Mouse (Mus musculus) CH12.LX (cell line): ENCODE measurements around the gene Carmil1. TPM values are rescaled to one million over a fixed set of nuclear protein-coding genes. Genes with fewer than 3 reads are reported as not detected.

ENCODE experiments used
- DNase-seq: peaks from one replicate; pipeline ENCODE4 v3.0.0-alpha.2; 2013; ENCODE audit errors: extremely low read depth
- H3K27ac ChIP-seq: 2 replicates; pipeline ENCODE4 v1.5.1; 2012; ENCODE audit warnings: low read depth, mild to moderate bottlenecking, control low read depth, moderate library complexity; ENCODE audit not compliant: insufficient read depth
- H3K27me3 ChIP-seq: replicated peaks from 2 replicates; pipeline ENCODE3; 2012; ENCODE audit warnings: inconsistent platforms
- H3K36me3 ChIP-seq, 2 experiments: replicated peaks in 1 of 2; 2 replicates each; pipeline versions ENCODE3 to v1.6.1; 2012; ENCODE audit warnings: inconsistent platforms in 1 of 2, low read length in 1 of 2, mild to moderate bottlenecking in 1 of 2, mixed read lengths in 1 of 2, moderate library complexity in 1 of 2; ENCODE audit not compliant: control insufficient read depth in 1 of 2, insufficient read depth in 1 of 2
- H3K4me1 ChIP-seq, 2 experiments: 2 replicates each; pipeline ENCODE4 v1.6.1; 2012; ENCODE audit warnings: inconsistent platforms in 1 of 2, moderate library complexity in 1 of 2; ENCODE audit not compliant: insufficient read depth in 2 of 2, control insufficient read depth in 1 of 2
- H3K4me2 ChIP-seq: 2 replicates; pipeline ENCODE4 v1.6.1; 2012; ENCODE audit warnings: low read depth, mild to moderate bottlenecking, control low read depth; ENCODE audit not compliant: poor library complexity, insufficient read depth, severe bottlenecking
- H3K4me3 ChIP-seq, 3 experiments: fragments of 150-350 bp in 1 of 3; sonication (generic) in 1 of 3; replicated peaks in 1 of 3; 2 replicates each; pipeline versions ENCODE3 to v1.5.1; 2011 to 2012; ENCODE audit warnings: low read depth in 2 of 3, low read length in 2 of 3, mild to moderate bottlenecking in 2 of 3, moderate library complexity in 2 of 3, control low read depth in 1 of 3, improper control_type of control experiment in 1 of 3, inconsistent platforms in 1 of 3, mixed read lengths in 1 of 3; ENCODE audit not compliant: poor library complexity in 1 of 3
- H3K79me2 ChIP-seq: replicated peaks from 2 replicates; pipeline ENCODE4 v1.6.1; 2012; ENCODE audit warnings: mild to moderate bottlenecking, moderate library complexity; ENCODE audit not compliant: control insufficient read depth, poor library complexity, insufficient read depth, severe bottlenecking; ENCODE audit errors: extremely low read depth
- H3K9ac ChIP-seq: 2 replicates; pipeline ENCODE4 v1.6.1; 2012; ENCODE audit warnings: low read depth, mild to moderate bottlenecking, control low read depth, moderate library complexity; ENCODE audit not compliant: insufficient read depth
- H3K9me3 ChIP-seq: replicated peaks from 2 replicates; pipeline ENCODE3; 2012; ENCODE audit warnings: low read length, inconsistent platforms, mixed read lengths
- BHLHE40 ChIP-seq: IDR thresholded peaks from 2 replicates; pipeline ENCODE4 v1.6.1; 2011; ENCODE audit warnings: mild to moderate bottlenecking, low read depth, low read length, improper control_type of control experiment
- CHD1 ChIP-seq: IDR thresholded peaks from 2 replicates; pipeline ENCODE4 v1.6.1; 2012; ENCODE audit warnings: low read depth, low read length, improper control_type of control experiment, inconsistent platforms
- CTCF ChIP-seq, 2 experiments: IDR thresholded peaks in 1 of 2; conservative IDR thresholded peaks in 1 of 2; 2 replicates each; pipeline ENCODE4 v1.5.1; 2011 to 2012; ENCODE audit warnings: low read depth in 2 of 2, low read length in 2 of 2, improper control_type of control experiment in 1 of 2, inconsistent platforms in 1 of 2, mild to moderate bottlenecking in 1 of 2, moderate library complexity in 1 of 2
- ELF1 ChIP-seq: IDR thresholded peaks from 2 replicates; pipeline ENCODE4 v1.6.1; 2014; ENCODE audit warnings: low read depth, mild to moderate bottlenecking, inconsistent platforms, low read length, improper control_type of control experiment
- EP300 ChIP-seq: IDR thresholded peaks from 2 replicates; pipeline ENCODE4 v1.6.1; 2011; ENCODE audit warnings: low read length, improper control_type of control experiment
- HCFC1 ChIP-seq: IDR thresholded peaks from 2 replicates; pipeline ENCODE4 v1.6.1; 2012; ENCODE audit warnings: low read depth, mild to moderate bottlenecking, inconsistent platforms, low read length, improper control_type of control experiment
- IRF4 ChIP-seq: IDR thresholded peaks from 2 replicates; pipeline ENCODE4 v1.6.1; 2014; ENCODE audit warnings: low read depth, mild to moderate bottlenecking, inconsistent platforms, low read length, improper control_type of control experiment
- JUN ChIP-seq: IDR thresholded peaks from 2 replicates; pipeline ENCODE4 v1.6.1; 2011; ENCODE audit warnings: low read depth, mild to moderate bottlenecking, low read length, improper control_type of control experiment, moderate library complexity; ENCODE audit not compliant: insufficient read depth
- JUND ChIP-seq: conservative IDR thresholded peaks from 2 replicates; pipeline ENCODE4 v1.6.1; 2011; ENCODE audit warnings: low read depth, low read length, improper control_type of control experiment
- KAT2A ChIP-seq: IDR thresholded peaks from 2 replicates; pipeline ENCODE4 v1.6.1; 2012; ENCODE audit warnings: low read length, improper control_type of control experiment, inconsistent platforms; ENCODE audit not compliant: insufficient replicate concordance
- MAX ChIP-seq: IDR thresholded peaks from 2 replicates; pipeline ENCODE4 v1.6.1; 2011; ENCODE audit warnings: low read length, improper control_type of control experiment
- MAZ ChIP-seq: IDR thresholded peaks from 2 replicates; pipeline ENCODE4 v1.6.1; 2012; ENCODE audit warnings: low read depth, mild to moderate bottlenecking, inconsistent platforms, low read length, improper control_type of control experiment, moderate library complexity
- MEF2A ChIP-seq: IDR thresholded peaks from 2 replicates; pipeline ENCODE4 v1.6.1; 2014; ENCODE audit warnings: low read depth, mild to moderate bottlenecking, inconsistent platforms, low read length, improper control_type of control experiment, borderline replicate concordance
- NELFE ChIP-seq: IDR thresholded peaks from 2 replicates; pipeline ENCODE4 v1.6.1; 2011; ENCODE audit warnings: low read depth, low read length, improper control_type of control experiment
- NRF1 ChIP-seq: IDR thresholded peaks from 2 replicates; pipeline ENCODE4 v1.6.1; 2014; ENCODE audit warnings: low read depth, mild to moderate bottlenecking, inconsistent platforms, low read length, improper control_type of control experiment, moderate library complexity
- PAX5 ChIP-seq: IDR thresholded peaks from 2 replicates; pipeline ENCODE4 v1.6.1; 2012; ENCODE audit warnings: low read length, inconsistent platforms, mixed read lengths
- POLR2A ChIP-seq: IDR thresholded peaks from 2 replicates; pipeline ENCODE4 v1.6.1; 2011; ENCODE audit warnings: low read depth, mild to moderate bottlenecking, improper control_type of control experiment, low read length
- SIN3A ChIP-seq: IDR thresholded peaks from 2 replicates; pipeline ENCODE4 v1.6.1; 2012; ENCODE audit warnings: low read length, improper control_type of control experiment, inconsistent platforms
- TCF12 ChIP-seq: IDR thresholded peaks from 2 replicates; pipeline ENCODE4 v1.6.1; 2014; ENCODE audit warnings: low read depth, mild to moderate bottlenecking, inconsistent platforms, low read length, improper control_type of control experiment
- UBTF ChIP-seq: IDR thresholded peaks from 2 replicates; pipeline ENCODE4 v1.6.1; 2012; ENCODE audit warnings: low read depth, mild to moderate bottlenecking, inconsistent platforms, low read length, improper control_type of control experiment, moderate library complexity
- ZC3H11A ChIP-seq: IDR thresholded peaks from 2 replicates; pipeline ENCODE4 v1.6.1; 2012; ENCODE audit warnings: low read depth, mild to moderate bottlenecking, inconsistent platforms, low read length, improper control_type of control experiment
- ZKSCAN1 ChIP-seq: IDR thresholded peaks from 2 replicates; pipeline ENCODE4 v1.6.1; 2012; ENCODE audit warnings: low read depth, inconsistent platforms, low read length, improper control_type of control experiment, borderline replicate concordance
- dilution Hi-C: fragments of 300-500 bp; cut with MboI; formaldehyde crosslinking; loops from 2 replicates; pipeline ENCODE4 v1.14.3; 2020; ENCODE audit warnings: low sequenced_read_pairs; ENCODE audit not compliant: extremely low pct_unique_long_range_greater_than_20kb, extremely low pct_ligation_motif_present
- in situ Hi-C: fragments of 300-500 bp; cut with MboI; formaldehyde crosslinking; loops from 3 replicates; pipeline ENCODE4 v1.14.3; 2019; ENCODE audit warnings: low sequenced_read_pairs, low pct_ligation_motif_present, low pct_unique_long_range_greater_than_20kb, mixed read lengths
- polyA plus RNA-seq: library from polyadenylated mRNA; unstranded; fragments of >175 nt; gene quantifications from 2 replicates; pipeline ENCODE4 v1.2.1, GENCODE M21; 2012; ENCODE audit warnings: low read depth; ENCODE audit not compliant: insufficient read length
- total RNA-seq, 2 experiments: library from RNA; depleted of rRNA; stranded (reverse); fragments of 300-350 nt in 1 of 2; fragments of >200 nt in 1 of 2; gene quantifications; 2 replicates each; pipeline ENCODE4 v1.2.3; 2012 to 2014

The Carmil1 gene
- total and polyA plus RNA-seq, 3 experiments = 1.1 to 9.4 (median 7.2) TPM

GRCm38 (mm10) chr13:24103152-24103551 lies 177.4 kb downstream of the Carmil1 start:
- in situ Hi-C loops = no loop called here

GRCm38 (mm10) chr13:24102256-24102655 lies 178.3 kb downstream of the Carmil1 start:
- Histone ChIP-seq H3K4me2 (no peak overlapping the region), H3K4me1 (peaks cover 0 to 24% of the 10 kb centered on the region in 2 experiments; a peak in 2 of 4 replicates), H3K27ac (no peak overlapping the region), H3K9ac (no peak overlapping the region), H3K27me3 (no peaks in the 10 kb centered on the region), H3K79me2 (no peaks in the 10 kb centered on the region), H3K9me3 (no peaks in the 10 kb centered on the region), H3K4me3 (no peak overlapping the region), H3K36me3 (peaks cover 0 to 13% of the 10 kb centered on the region in 2 experiments)
- in situ Hi-C loops (no loop called here), dilution Hi-C loops (no loop called here)
- no peak for DNase-seq
- TF ChIP-seq NELFE (no peak), IRF4 (no peak), CHD1 (no peak), BHLHE40 (no peak), NRF1 (no peak), JUN (no peak), HCFC1 (no peak), CTCF (conservative IDR thresholded peaks at IDR 0.05 in 1 of 2, IDR thresholded peaks at IDR 0.05 in 1 of 2; ENCODE audit: low read depth in 2 of 2, low read length in 2 of 2) (no peak), ZC3H11A (no peak), MAZ (no peak), ELF1 (no peak), POLR2A (no peak), EP300 (no peak), UBTF (no peak), MEF2A (no peak), SIN3A (no peak), ZKSCAN1 (no peak)

More at GRCm38 (mm10) chr13:24103152-24103551, 177.4 kb downstream of the Carmil1 start:
- Histone ChIP-seq H3K36me3 (peaks cover 0 to 19% of the 10 kb centered on the region in 2 experiments), H3K4me2 (no peak overlapping the region), H3K4me3 (no peak overlapping the region), H3K79me2 (no peaks in the 10 kb centered on the region), H3K27me3 (no peaks in the 10 kb centered on the region), H3K9ac (no peak overlapping the region), H3K27ac (no peak overlapping the region), H3K9me3 (no peaks in the 10 kb centered on the region), H3K4me1 (peaks cover 0 to 24% of the 10 kb centered on the region in 2 experiments; a peak in 2 of 4 replicates)
- dilution Hi-C loops = no loop called here
- TF ChIP-seq KAT2A (no peak), MAX (no peak), UBTF (no peak), PAX5 (no peak), JUND (no peak), TCF12 (no peak), CTCF (conservative IDR thresholded peaks at IDR 0.05 in 1 of 2, IDR thresholded peaks at IDR 0.05 in 1 of 2; ENCODE audit: low read depth in 2 of 2, low read length in 2 of 2) (no peak), IRF4 (no peak)
- no peak for DNase-seq
